20 mouse cellular contexts compared by ENCODE assay signal in genomic region chr6:33884141-33884683, GRCm38 (mm10).
DNase-seq lines count a peak whose midpoint lies in the region; ATAC-seq and TF ChIP-seq lines count a peak whose summit lies in the region.
"Had no signal": no experiment of that assay in that cellular context is flagged by ENCODE, and none has a peak within 500 bp of the region (broad histone marks: within the 10 kb centered on the region; RNA-seq: fewer than 3 reads in every experiment).

No protein-coding gene starts in this region.

- no peak for TF ChIP-seq POLR2A in liver, adult 2 months (IDR thresholded peaks at IDR 0.05; ENCODE audit: extremely low read depth, insufficient read depth, low read length)

- no peak overlapping the region for H3K27ac ChIP-seq in liver, adult 2 months (replicated peaks; ENCODE audit: insufficient read depth, low read depth, low read length)
- no peak overlapping the region for H3K27ac ChIP-seq in liver, embryonic 11.5 days (ENCODE audit: low read depth, low read length)
- no peak overlapping the region for H3K27ac ChIP-seq in stomach, postnatal 0 days (replicated peaks)
- no peak overlapping the region for H3K27ac ChIP-seq in heart, embryonic 11.5 days (ENCODE audit: low read depth, low read length)
- H3K27ac ChIP-seq: embryonic facial prominence, embryonic 12.5 days; hindbrain, embryonic 12.5 days had no signal

- no peaks in the 10 kb centered on the region for H3K9me3 ChIP-seq in liver, embryonic 11.5 days (ENCODE audit: control insufficient read depth, low read length)
- H3K9me3 ChIP-seq in stomach, postnatal 0 days (ENCODE audit: control insufficient read depth, low read length), result no peaks in the 10 kb centered on the region
- no peaks in the 10 kb centered on the region for H3K9me3 ChIP-seq in heart, embryonic 11.5 days (replicated peaks; ENCODE audit: control insufficient read depth, low read length)
- H3K9me3 ChIP-seq: embryonic facial prominence, embryonic 12.5 days; hindbrain, embryonic 12.5 days had no signal

- no peaks in the 10 kb centered on the region for H3K27me3 ChIP-seq in liver, adult 2 months (ENCODE audit: control insufficient read depth, insufficient read depth, low read length)
- H3K27me3 ChIP-seq in liver, embryonic 11.5 days (replicated peaks; ENCODE audit: control insufficient read depth, insufficient read depth, low read length), result no peaks in the 10 kb centered on the region
- H3K27me3 ChIP-seq in stomach, postnatal 0 days (ENCODE audit: control insufficient read depth, insufficient read depth, low read length), result no peaks in the 10 kb centered on the region
- no peaks in the 10 kb centered on the region for H3K27me3 ChIP-seq in heart, embryonic 11.5 days (ENCODE audit: control insufficient read depth, insufficient read depth, low read length)
- H3K27me3 ChIP-seq: CH12.LX; embryonic facial prominence, embryonic 12.5 days; hindbrain, embryonic 12.5 days had no signal

- H3K4me3 ChIP-seq in liver, adult 2 months (ENCODE audit: insufficient read depth, low read depth, low read length), result no peak overlapping the region
- no peak overlapping the region for H3K4me3 ChIP-seq in liver, embryonic 11.5 days (ENCODE audit: low read depth, low read length)
- H3K4me3 ChIP-seq in stomach, postnatal 0 days (ENCODE audit: low read depth, low read length), result no peak overlapping the region
- H3K4me3 ChIP-seq in heart, embryonic 11.5 days (ENCODE audit: low read depth, low read length), result no peak overlapping the region
- H3K4me3 ChIP-seq: embryonic facial prominence, embryonic 12.5 days; hindbrain, embryonic 12.5 days had no signal

- 68% methylated on average over 9 of the region's 9 CpGs for WGBS in liver, adult 2 months
- 72% methylated on average over 9 of the region's 9 CpGs for WGBS in liver, embryonic 11.5 days
- 82% methylated on average over 9 of the region's 9 CpGs for WGBS in stomach, postnatal 0 days
- 71% methylated on average over 9 of the region's 9 CpGs for WGBS in heart, embryonic 11.5 days (ENCODE audit: insufficient replicate concordance)

- peak; percentile 67 to 89 for DNase-seq in adrenal gland, adult (ENCODE audit: inconsistent age in 2 of 2, low spot score in 1 of 2)
- DNase-seq in adrenal gland, postnatal 4 days (ENCODE audit: low spot score in 2 of 2), result no peak
- DNase-seq in liver, adult 2 months (ENCODE audit: extremely low read depth, low read depth, low spot score), result peak; percentile 9
- DNase-seq in liver, embryonic 11.5 days (ENCODE audit: low spot score), result no peak
- peak; percentile 54 for DNase-seq in adipocyte (ENCODE audit: low spot score)
- peak; percentile 63 for DNase-seq in adrenal gland, postnatal 14 days
- DNase-seq in stomach, postnatal 0 days (ENCODE audit: low spot score), result no peak
- DNase-seq: cerebellum, adult 11 months; cerebellum, adult 8-10 months; gastrocnemius, postnatal 36 days; heart, adult 11 months; heart, postnatal 10 days; heart, postnatal 4 days had no signal

- no peaks in the 10 kb centered on the region for H3K36me3 ChIP-seq in liver, adult 2 months (ENCODE audit: control insufficient read depth, insufficient read depth, low read length)
- H3K36me3 ChIP-seq in liver, embryonic 11.5 days (ENCODE audit: control insufficient read depth, insufficient read depth, low read length), result no peaks in the 10 kb centered on the region
- no peaks in the 10 kb centered on the region for H3K36me3 ChIP-seq in stomach, postnatal 0 days (ENCODE audit: control insufficient read depth, insufficient read depth, low read length)
- H3K36me3 ChIP-seq in heart, embryonic 11.5 days (ENCODE audit: control insufficient read depth, insufficient read depth, low read length), result no peaks in the 10 kb centered on the region
- H3K36me3 ChIP-seq: embryonic facial prominence, embryonic 12.5 days; hindbrain, embryonic 12.5 days had no signal

- TF ChIP-seq EP300 in stomach, postnatal 0 days (optimal IDR thresholded peaks at IDR 0.05), result no peak

- TF ChIP-seq CTCF in liver, adult 2 months (IDR thresholded peaks at IDR 0.05; ENCODE audit: low read depth, low read length), result no peak
- TF ChIP-seq CTCF in stomach, postnatal 0 days (IDR thresholded peaks at IDR 0.05; ENCODE audit: low read depth), result no peak

- no peaks in the 10 kb centered on the region for H3K4me1 ChIP-seq in liver, adult 2 months (ENCODE audit: control insufficient read depth, insufficient read depth, low read length)
- no peaks in the 10 kb centered on the region for H3K4me1 ChIP-seq in liver, embryonic 11.5 days (replicated peaks; ENCODE audit: control insufficient read depth, insufficient read depth, low read length)
- H3K4me1 ChIP-seq in stomach, postnatal 0 days (replicated peaks; ENCODE audit: control insufficient read depth, insufficient read depth), result no peaks in the 10 kb centered on the region
- H3K4me1 ChIP-seq in heart, embryonic 11.5 days (ENCODE audit: control insufficient read depth, insufficient read depth, low read length), result peaks cover 3% of the 10 kb centered on the region; the same call in 1 of the 2 replicates
- H3K4me1 ChIP-seq: embryonic facial prominence, embryonic 12.5 days; hindbrain, embryonic 12.5 days had no signal

- no peak overlapping the region for H3K4me2 ChIP-seq in liver, embryonic 11.5 days
- H3K4me2 ChIP-seq in stomach, postnatal 0 days (replicated peaks; ENCODE audit: low read depth), result no peak overlapping the region
- H3K4me2 ChIP-seq in heart, embryonic 11.5 days, result no peak overlapping the region
- H3K4me2 ChIP-seq: embryonic facial prominence, embryonic 12.5 days; hindbrain, embryonic 12.5 days had no signal

- H3K79me2 ChIP-seq in liver, adult 2 months (ENCODE audit: control insufficient read depth, insufficient read depth, low read length), result no peaks in the 10 kb centered on the region

- no peak for ATAC-seq in liver, embryonic 11.5 days (replicated peaks; ENCODE audit: low FRiP score)
- no peak for ATAC-seq in stomach, postnatal 0 days (ENCODE audit: low FRiP score, low TSS enrichment)
- ATAC-seq in heart, embryonic 11.5 days (replicated peaks; ENCODE audit: insufficient number of reproducible peaks, low FRiP score, low TSS enrichment), result no peak
- ATAC-seq: hindbrain, embryonic 16.5 days; inflammation-experienced regulatory T-cells, adult 6 months; intestine, postnatal 0 days had no signal

- no peak overlapping the region for H3K9ac ChIP-seq in liver, adult 2 months (ENCODE audit: low read depth, low read length)
- no peak overlapping the region for H3K9ac ChIP-seq in liver, embryonic 11.5 days (ENCODE audit: low read depth, low read length)
- H3K9ac ChIP-seq in stomach, postnatal 0 days (ENCODE audit: low read length), result no peak overlapping the region
- no peak overlapping the region for H3K9ac ChIP-seq in heart, embryonic 11.5 days (ENCODE audit: low read depth, low read length)
- H3K9ac ChIP-seq: embryonic facial prominence, embryonic 12.5 days; hindbrain, embryonic 12.5 days had no signal

Comparison
In these comparisons a context has a peak if more than half of its experiments do, and no peak if none do; other contexts are left out.
1. DNase-seq: peak in adrenal gland, adult (2 of 2), liver, adult 2 months (single experiment), adipocyte (single experiment) and adrenal gland, postnatal 14 days (single experiment); none in adrenal gland, postnatal 4 days (0 of 2), liver, embryonic 11.5 days (single experiment) and stomach, postnatal 0 days (single experiment).